Mouse (Mus musculus): ENCODE measurements around the gene 9230104L09Rik.

The 9230104L09Rik gene

GRCm38 (mm10) chr2:148864966-148865365 is at the start of gene 9230104L09Rik:
Gene 9230104L09Rik, minus strand, starts transcription at chr2:148865038.
- DNase-seq = peak in 1 of 2 experiments; percentile 18

GRCm38 (mm10) chr2:148902286-148902685 is 37.4 kb upstream of the 9230104L09Rik start:
- peak; percentile 42 to 50 for DNase-seq

- no peak for DNase-seq
These were observed 35.5 kb upstream of the 9230104L09Rik start for GRCm38 (mm10) chr2:148900305-148900704.

GRCm38 (mm10) chr2:148896219-148896618 is 31.4 kb upstream of the 9230104L09Rik start:
- DNase-seq = no peak

GRCm38 (mm10) chr2:148893107-148893506 is 28.3 kb upstream of the 9230104L09Rik start:
- no peak for DNase-seq

- DNase-seq = no peak
These were observed 25.4 kb upstream of the 9230104L09Rik start for GRCm38 (mm10) chr2:148890021-148890851.

GRCm38 (mm10) chr2:148889331-148890010 is 24.6 kb upstream of the 9230104L09Rik start:
- no peak for DNase-seq

- no peak for DNase-seq
These were observed 24.0 kb upstream of the 9230104L09Rik start for GRCm38 (mm10) chr2:148888872-148889271.

- DNase-seq = no peak
These were observed 19.9 kb upstream of the 9230104L09Rik start for GRCm38 (mm10) chr2:148884738-148885137.

GRCm38 (mm10) chr2:148879199-148879598 is 14.4 kb upstream of the 9230104L09Rik start:
- DNase-seq = peak; percentile 38 to 46

- DNase-seq = no peak
These were observed 13.8 kb upstream of the 9230104L09Rik start for GRCm38 (mm10) chr2:148878641-148879130.

- peak; percentile 31 to 47 for DNase-seq
These were observed 12.4 kb upstream of the 9230104L09Rik start for GRCm38 (mm10) chr2:148877016-148877770.

GRCm38 (mm10) chr2:148875335-148875811 is 10.5 kb upstream of the 9230104L09Rik start, which contains the start of gene Cst3:
Gene Cst3, minus strand, starts transcription at chr2:148875692.
- DNase-seq = peak; percentile 96 to 97

GRCm38 (mm10) chr2:148874617-148875334 is 9.9 kb upstream of the 9230104L09Rik start:
- peak; percentile 37 to 45 for DNase-seq

- no peak for DNase-seq
These were observed 9.4 kb upstream of the 9230104L09Rik start for GRCm38 (mm10) chr2:148874224-148874616.

GRCm38 (mm10) chr2:148872860-148873259 is 8.0 kb upstream of the 9230104L09Rik start:
- peak in 1 of 2 experiments; percentile 44 for DNase-seq

GRCm38 (mm10) chr2:148870526-148870925 is 5.7 kb upstream of the 9230104L09Rik start:
- no peak for DNase-seq

- DNase-seq = no peak
These were observed 4.1 kb upstream of the 9230104L09Rik start for GRCm38 (mm10) chr2:148868959-148869358.

- DNase-seq = no peak
These were observed 3.1 kb downstream of the 9230104L09Rik start for GRCm38 (mm10) chr2:148861693-148862092.

GRCm38 (mm10) chr2:148860993-148861392 is 3.8 kb downstream of the 9230104L09Rik start:
- no peak for DNase-seq

- DNase-seq = no peak
These were observed 7.3 kb downstream of the 9230104L09Rik start for GRCm38 (mm10) chr2:148857506-148857905.

Measured in lung, adult 18-20 months (tissue).